18 mouse cellular contexts compared by ENCODE assay signal in the genomic region with DNA sequence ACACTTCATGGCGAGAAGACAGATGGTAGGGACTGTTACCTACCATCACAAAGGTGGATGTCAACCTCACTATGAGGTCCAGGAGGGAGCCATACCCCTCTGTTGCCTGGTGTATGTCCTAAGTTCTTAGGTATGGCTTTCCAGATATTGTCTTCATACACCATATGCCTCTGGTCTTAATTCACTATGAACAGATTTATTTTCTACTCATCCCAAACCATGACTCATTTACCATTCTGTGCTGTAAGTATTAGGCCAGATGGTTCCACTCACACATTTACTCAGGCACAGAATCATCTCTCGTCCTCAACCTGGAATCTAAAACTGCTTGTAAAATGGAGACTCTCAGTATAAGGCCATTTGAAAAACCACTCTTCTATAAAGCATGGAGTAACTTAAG.
DNase-seq lines count a peak whose midpoint lies in the region.
"Had no signal": no experiment of that assay in that cellular context is flagged by ENCODE, and none has a peak within 500 bp of the region (broad histone marks: within the 10 kb centered on the region; RNA-seq: fewer than 3 reads in every experiment).

No protein-coding gene starts in this region.

- DNase-seq in cerebellum, adult 9-10 months, result peak; percentile 24
- DNase-seq in cerebellum, postnatal 14 days, result no peak
- DNase-seq in frontal cortex, adult 2 months (ENCODE audit: extremely low spot score in 1 of 2, low spot score in 1 of 2), result peak; percentile 2 to 47
- DNase-seq in frontal cortex, postnatal 14 days (ENCODE audit: low spot score in 2 of 2), result no peak
- DNase-seq in left cerebral cortex, postnatal 25 days (ENCODE audit: low spot score in 2 of 2), result peak; percentile 16 to 65
- DNase-seq in left cerebral cortex, postnatal 4 days, result no peak
- DNase-seq in layer of hippocampus, adult 9-11 months, result peak; percentile 45
- no peak for DNase-seq in heart, postnatal 14 days
- DNase-seq: adrenal gland, adult 2 months; cerebellum, adult 9-11 months; gastrocnemius, postnatal 10 days; kidney, adult 8-10 months; kidney, postnatal 14 days; lung, adult 18-20 months; lung, postnatal 10 days; retina, postnatal 1 day; thymus, adult 18-20 months; thymus, postnatal 36 days had no signal

- intact Hi-C loops in left cerebral cortex, postnatal 25 days (cut with DNase I), result no loop called here
- intact Hi-C loops in left cerebral cortex, postnatal 4 days (cut with DNase I), result no loop called here
- intact Hi-C loops in heart, postnatal 14 days (cut with DNase I), result no loop called here

Comparison
In these comparisons a context has a peak if more than half of its experiments do, and no peak if none do; other contexts are left out.
1. DNase-seq: peak in cerebellum, adult 9-10 months (single experiment), frontal cortex, adult 2 months (2 of 2), left cerebral cortex, postnatal 25 days (2 of 2) and layer of hippocampus, adult 9-11 months (single experiment); none in cerebellum, postnatal 14 days (0 of 2), frontal cortex, postnatal 14 days (0 of 2), left cerebral cortex, postnatal 4 days (single experiment) and heart, postnatal 14 days (0 of 2).